Mouse (Mus musculus): ENCODE measurements around the gene Parp8.

- TF ChIP-seq CTCF (IDR thresholded peaks at IDR 0.05; ENCODE audit: extremely low read depth, insufficient read depth, low read length) (no peak), POLR2A (IDR thresholded peaks at IDR 0.05; ENCODE audit: extremely low read depth, insufficient read depth, low read length) (no peak)
Measured at GRCm38 (mm10) chr13:116962480-116963462, 62.6 kb downstream of the Parp8 start.

Measured in cortical plate, adult 2 months (tissue).